Mouse (Mus musculus): ENCODE data around the gene Miga1.
A peak's percentile ranks its signal among the peaks of the same experiment; 100 is the strongest.

Miga1 gene

GRCm38 (mm10) chr3:152339862-152340557 lies at the start of gene Miga1:
Gene Miga1 (minus strand): TSS chr3:152340407.
- DNase-seq (ENCODE audit: low read depth, low spot score): peak; percentile 71

GRCm38 (mm10) chr3:152384106-152384505 lies 43.9 kb upstream of the Miga1 start:
- no peak for DNase-seq (ENCODE audit: low read depth, low spot score)

- no peak for DNase-seq (ENCODE audit: low read depth, low spot score)
Observed at GRCm38 (mm10) chr3:152376063-152376462, 35.9 kb upstream of the Miga1 start.

GRCm38 (mm10) chr3:152364181-152364580 lies 24.0 kb upstream of the Miga1 start:
- no peak for DNase-seq (ENCODE audit: low read depth, low spot score)

- no peak for DNase-seq (ENCODE audit: low read depth, low spot score)
Observed at GRCm38 (mm10) chr3:152359151-152359550, 18.9 kb upstream of the Miga1 start.

- DNase-seq (ENCODE audit: low read depth, low spot score): no peak
Observed at GRCm38 (mm10) chr3:152356751-152357150, 16.5 kb upstream of the Miga1 start.

- no peak for DNase-seq (ENCODE audit: low read depth, low spot score)
Observed at GRCm38 (mm10) chr3:152355361-152355760, 15.2 kb upstream of the Miga1 start.

GRCm38 (mm10) chr3:152353434-152354177 lies 13.4 kb upstream of the Miga1 start:
- no peak for DNase-seq (ENCODE audit: low read depth, low spot score)

- DNase-seq (ENCODE audit: low read depth, low spot score): no peak
Observed at GRCm38 (mm10) chr3:152352289-152352688, 12.1 kb upstream of the Miga1 start.

GRCm38 (mm10) chr3:152350966-152351365 lies 10.8 kb upstream of the Miga1 start:
- no peak for DNase-seq (ENCODE audit: low read depth, low spot score)

GRCm38 (mm10) chr3:152350431-152350830 lies 10.2 kb upstream of the Miga1 start:
- no peak for DNase-seq (ENCODE audit: low read depth, low spot score)

GRCm38 (mm10) chr3:152348011-152348830 lies 8.0 kb upstream of the Miga1 start:
- DNase-seq (ENCODE audit: low read depth, low spot score): no peak

GRCm38 (mm10) chr3:152347227-152347626 lies 7.0 kb upstream of the Miga1 start:
- no peak for DNase-seq (ENCODE audit: low read depth, low spot score)

- no peak for DNase-seq (ENCODE audit: low read depth, low spot score)
Observed at GRCm38 (mm10) chr3:152346633-152347141, 6.5 kb upstream of the Miga1 start.

GRCm38 (mm10) chr3:152345732-152346632 lies 5.8 kb upstream of the Miga1 start, which contains the start of gene Usp33:
Gene Usp33 (plus strand): TSS chr3:152346478.
- peak; percentile 76 for DNase-seq (ENCODE audit: low read depth, low spot score)

GRCm38 (mm10) chr3:152342961-152343517 lies 2.8 kb upstream of the Miga1 start:
- DNase-seq (ENCODE audit: low read depth, low spot score): no peak

GRCm38 (mm10) chr3:152336085-152336484 lies 4.1 kb downstream of the Miga1 start:
- no peak for DNase-seq (ENCODE audit: low read depth, low spot score)

- DNase-seq (ENCODE audit: low read depth, low spot score): no peak
Observed at GRCm38 (mm10) chr3:152333641-152334040, 6.6 kb downstream of the Miga1 start.

GRCm38 (mm10) chr3:152332545-152333300 lies 7.5 kb downstream of the Miga1 start:
- DNase-seq (ENCODE audit: low read depth, low spot score): no peak

GRCm38 (mm10) chr3:152332104-152332503 lies 8.1 kb downstream of the Miga1 start:
- DNase-seq (ENCODE audit: low read depth, low spot score): no peak
